Mouse (Mus musculus) c-Kit-positive CD71-positive TER-119-positive erythroid progenitor cells, embryonic 14.5 days (primary cell): ENCODE data around the gene Fam221b.

Experiments
- DNase-seq: peaks from one replicate; pipeline ENCODE4 v3.0.0-alpha.2; 2013; ENCODE audit warnings: low spot score

Gene Fam221b

GRCm38 (mm10) chr4:43613060-43613730 is 55.8 kb downstream of the Fam221b start:
- no peak for DNase-seq

GRCm38 (mm10) chr4:43612534-43612933 is 56.4 kb downstream of the Fam221b start:
- DNase-seq: no peak
